Mouse (Mus musculus) midbrain, embryonic 10.5 days (tissue): ENCODE results near the gene Asb2. TPM values are rescaled to one million over a fixed set of nuclear protein-coding genes. Genes with fewer than 3 reads are reported as not detected.
A peak's percentile ranks its signal among the peaks of the same experiment; 100 is the strongest.

Experiments
- DNase-seq: peaks from one replicate; pipeline ENCODE4 v3.0.0-alpha.2; 2017; ENCODE audit warnings: low spot score
- H3K27ac ChIP-seq: fragments of 300-500 bp; sonication (generic); replicated peaks from 2 replicates; pipeline ENCODE4 v1.5.1; 2016; ENCODE audit warnings: mild to moderate bottlenecking
- H3K27me3 ChIP-seq: fragments of 300-500 bp; sonication (generic); 2 replicates; pipeline ENCODE4 v1.6.1; 2016; ENCODE audit warnings: low read depth, mild to moderate bottlenecking; ENCODE audit not compliant: poor library complexity, severe bottlenecking
- H3K36me3 ChIP-seq: fragments of 300-500 bp; sonication (generic); 2 replicates; pipeline ENCODE4 v1.6.1; 2016; ENCODE audit warnings: mild to moderate bottlenecking, moderate library complexity
- H3K4me1 ChIP-seq: fragments of 300-500 bp; sonication (generic); 2 replicates; pipeline ENCODE4 v1.6.1; 2016
- H3K4me3 ChIP-seq: fragments of 300-500 bp; sonication (generic); 2 replicates; pipeline ENCODE4 v1.5.1; 2016; ENCODE audit warnings: mild to moderate bottlenecking, moderate library complexity
- H3K9me3 ChIP-seq: fragments of 300-500 bp; sonication (generic); replicated peaks from 2 replicates; pipeline ENCODE4 v1.6.1; 2016; ENCODE audit warnings: mild to moderate bottlenecking
- WGBS: fragments of 180-500 bp; shearing (Covaris S2); methylation state at CpG from one replicate; pipeline ENCODE4 v1.1.7; 2016; 5-methylcytosine and 5-hydroxymethylcytosine counted together
- polyA plus RNA-seq: library from polyadenylated mRNA; unstranded; fragments of >200 nt; fragmentation: Nextera tagmentation; extraction: Ambion mirVana; gene quantifications from 2 replicates; pipeline ENCODE4 v1.2.1, GENCODE M21; 2016

Gene Asb2
- polyA plus RNA-seq, 1 experiment from 2014 or later, result 0.53 TPM

GRCm38 (mm10) chr12:103356415-103356748 lies 581 bp upstream of the Asb2 start:
- Histone ChIP-seq H3K9me3 (peaks cover 6% of the 10 kb centered on the region; the same call in 1 of the 2 replicates), H3K4me1 (peaks cover 24% of the 10 kb centered on the region), H3K36me3 (no peaks in the 10 kb centered on the region), H3K27ac (no peak overlapping the region), H3K27me3 (no peaks in the 10 kb centered on the region), H3K4me3 (no peak overlapping the region)
- DNase-seq, result no peak
- 96% methylated on average over 4 of the region's 4 CpGs for WGBS

GRCm38 (mm10) chr12:103353538-103353937 lies 2.3 kb downstream of the Asb2 start:
- Histone ChIP-seq H3K4me1 (peaks cover 14% of the 10 kb centered on the region), H3K27me3 (no peaks in the 10 kb centered on the region), H3K36me3 (no peaks in the 10 kb centered on the region), H3K27ac (peak overlapping the region; percentile 64), H3K4me3 (no peak overlapping the region), H3K9me3 (peaks cover 8% of the 10 kb centered on the region; the same call in 1 of the 2 replicates)
- 24% methylated on average over 5 of the region's 5 CpGs for WGBS
- peak; percentile 51 for DNase-seq

DNA sequence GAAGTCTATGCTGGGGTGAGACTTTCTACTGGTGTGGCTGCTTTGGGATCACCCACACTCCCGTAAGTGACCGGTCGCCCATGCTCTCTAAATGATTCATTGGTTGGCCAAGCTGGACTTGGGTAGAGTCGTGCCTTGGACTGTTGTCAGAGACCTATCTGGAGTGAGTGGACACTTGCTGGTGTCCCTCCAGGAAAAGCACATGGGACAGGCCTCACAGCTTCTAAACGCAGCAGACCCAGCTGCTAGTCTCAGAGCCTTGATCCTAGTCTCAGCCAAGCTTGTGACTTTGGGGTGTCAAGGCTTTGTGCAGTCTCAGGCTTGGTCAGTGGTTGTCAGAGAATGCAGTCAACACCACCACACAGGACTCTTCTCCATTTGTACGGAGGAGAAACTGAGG lies 3.1 kb downstream of the Asb2 start:
- DNase-seq, result no peak
- Histone ChIP-seq H3K36me3 (no peaks in the 10 kb centered on the region), H3K4me1 (peaks cover 10% of the 10 kb centered on the region), H3K27me3 (peaks cover 6% of the 10 kb centered on the region; the same call in 1 of the 2 replicates), H3K4me3 (no peak overlapping the region), H3K27ac (0 out of 2 replicates have a peak overlapping the region, but pooled peaks have one; percentile 64), H3K9me3 (peaks cover 8% of the 10 kb centered on the region; the same call in 1 of the 2 replicates)
- 90% methylated on average over 6 of the region's 6 CpGs for WGBS

- H3K27me3 ChIP-seq, result peaks cover 10% of the 10 kb centered on the region; the same call in 1 of the 2 replicates
- no peak overlapping the region for H3K27ac ChIP-seq
- H3K9me3 ChIP-seq, result peaks cover 8% of the 10 kb centered on the region; the same call in 1 of the 2 replicates
- no peaks in the 10 kb centered on the region for H3K36me3 ChIP-seq
- DNase-seq, result peak; percentile 78
- H3K4me3 ChIP-seq, result no peak overlapping the region
- WGBS, result 10% methylated on average over 3 of the region's 3 CpGs
- peaks cover 10% of the 10 kb centered on the region for H3K4me1 ChIP-seq
Measured at GRCm38 (mm10) chr12:103348506-103348905, 7.3 kb downstream of the Asb2 start.

DNA sequence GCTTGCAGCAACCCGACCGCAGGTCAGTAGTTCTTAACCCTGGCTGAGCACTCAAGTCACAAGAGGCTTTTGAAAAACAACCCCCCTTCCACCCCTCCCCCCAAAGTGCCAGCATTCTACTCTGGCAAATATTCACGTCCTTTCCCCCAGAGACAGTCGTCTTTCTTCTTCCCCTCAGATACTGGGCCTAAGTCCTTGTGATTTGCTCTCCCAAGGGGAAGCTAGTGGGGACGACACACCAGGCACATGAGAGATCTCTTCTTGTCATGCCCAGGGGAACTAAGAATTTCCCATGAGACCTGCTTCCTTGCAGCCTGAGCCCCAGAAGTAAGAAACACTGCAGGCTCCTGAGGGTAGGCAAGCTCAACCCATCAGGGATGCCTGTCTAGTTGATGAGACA lies 8.4 kb downstream of the Asb2 start:
- H3K36me3 ChIP-seq, result no peaks in the 10 kb centered on the region
- no peak for DNase-seq
- peaks cover 7% of the 10 kb centered on the region for H3K4me1 ChIP-seq
- WGBS, result 57% methylated on average over 5 of the region's 5 CpGs
- H3K9me3 ChIP-seq, result peaks cover 8% of the 10 kb centered on the region; the same call in 1 of the 2 replicates
- 0 out of 2 replicates have a peak overlapping the region, but pooled peaks have one; percentile 23 for H3K27ac ChIP-seq
- no peak overlapping the region for H3K4me3 ChIP-seq
- H3K27me3 ChIP-seq, result peaks cover 12% of the 10 kb centered on the region; the same call in 1 of the 2 replicates

GRCm38 (mm10) chr12:103346945-103347344 lies 8.9 kb downstream of the Asb2 start:
- DNase-seq, result no peak
- 0 out of 2 replicates have a peak overlapping the region, but pooled peaks have one; percentile 38 for H3K27ac ChIP-seq
- peaks cover 8% of the 10 kb centered on the region; the same call in 1 of the 2 replicates for H3K9me3 ChIP-seq
- no peak overlapping the region for H3K4me3 ChIP-seq
- WGBS, result 90% methylated on average over 8 of the region's 8 CpGs
- peaks cover 7% of the 10 kb centered on the region for H3K4me1 ChIP-seq
- H3K36me3 ChIP-seq, result no peaks in the 10 kb centered on the region
- H3K27me3 ChIP-seq, result peaks cover 12% of the 10 kb centered on the region; the same call in 1 of the 2 replicates

- peaks cover 12% of the 10 kb centered on the region; the same call in 1 of the 2 replicates for H3K27me3 ChIP-seq
- H3K4me1 ChIP-seq, result peaks cover 7% of the 10 kb centered on the region
- H3K9me3 ChIP-seq, result no peaks in the 10 kb centered on the region
- H3K4me3 ChIP-seq, result no peak overlapping the region
- DNase-seq, result no peak
- H3K27ac ChIP-seq, result no peak overlapping the region
- no peaks in the 10 kb centered on the region for H3K36me3 ChIP-seq
- 90% methylated on average over 7 of the region's 7 CpGs for WGBS
Measured at GRCm38 (mm10) chr12:103344934-103345333, 10.9 kb downstream of the Asb2 start.

DNA sequence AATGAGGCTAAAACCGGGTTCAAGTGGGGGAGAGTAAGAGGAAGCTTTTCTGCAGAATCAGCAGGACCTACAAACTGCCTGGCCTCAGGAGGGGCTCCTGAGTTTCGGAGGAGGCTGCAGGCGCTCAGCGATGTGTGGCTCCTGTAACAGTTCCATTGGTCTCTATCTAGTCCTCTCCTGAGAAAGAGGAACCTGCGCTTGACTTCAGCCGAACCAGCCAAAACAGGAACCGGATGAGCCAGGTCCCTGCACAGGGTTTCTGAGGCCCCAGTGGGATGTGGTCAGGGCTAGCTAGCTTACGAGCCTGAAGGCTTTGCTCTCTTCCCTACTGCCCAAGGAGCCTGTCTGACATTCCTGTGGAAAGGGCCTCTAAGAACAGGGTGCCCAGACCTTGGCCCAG lies 12.3 kb downstream of the Asb2 start:
- Histone ChIP-seq H3K4me1 (peaks cover 8% of the 10 kb centered on the region), H3K4me3 (no peak overlapping the region), H3K27ac (no peak overlapping the region), H3K36me3 (no peaks in the 10 kb centered on the region), H3K27me3 (peaks cover 12% of the 10 kb centered on the region; the same call in 1 of the 2 replicates), H3K9me3 (no peaks in the 10 kb centered on the region)
- DNase-seq, result no peak
- 79% methylated on average over 8 of the region's 8 CpGs for WGBS

DNA sequence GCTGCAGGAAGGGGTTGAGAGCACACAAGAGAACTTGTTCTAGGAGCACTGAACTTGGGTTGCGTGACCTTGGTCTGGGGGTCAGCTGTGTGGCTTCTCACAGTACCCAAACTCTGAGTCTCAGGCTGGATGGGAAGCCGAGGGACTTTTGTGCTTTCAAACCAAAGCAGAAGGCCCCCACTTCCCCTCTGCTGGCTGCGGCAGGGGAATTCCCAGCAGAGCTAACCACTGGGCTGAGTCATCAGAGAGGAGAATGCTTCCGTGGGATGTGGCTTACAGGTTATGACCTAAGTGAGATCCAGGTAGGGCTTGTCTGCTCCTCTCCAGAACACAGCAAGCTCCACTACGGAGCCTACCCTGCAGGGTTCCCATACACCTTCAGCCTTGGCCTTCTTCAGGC lies 14.6 kb downstream of the Asb2 start:
- H3K27me3 ChIP-seq, result peaks cover 4% of the 10 kb centered on the region; the same call in 1 of the 2 replicates
- no peaks in the 10 kb centered on the region for H3K36me3 ChIP-seq
- H3K4me1 ChIP-seq, result peaks cover 23% of the 10 kb centered on the region
- 91% methylated on average over 5 of the region's 5 CpGs for WGBS
- DNase-seq, result no peak
- H3K4me3 ChIP-seq, result no peak overlapping the region
- no peaks in the 10 kb centered on the region for H3K9me3 ChIP-seq
- no peak overlapping the region for H3K27ac ChIP-seq

GRCm38 (mm10) chr12:103338162-103338798 lies 17.5 kb downstream of the Asb2 start:
- DNase-seq, result no peak
- H3K27me3 ChIP-seq, result peaks cover 15% of the 10 kb centered on the region
- peaks cover 30% of the 10 kb centered on the region for H3K4me1 ChIP-seq
- WGBS, result 85% methylated on average over 14 of the region's 14 CpGs
- no peaks in the 10 kb centered on the region for H3K36me3 ChIP-seq
- H3K9me3 ChIP-seq, result no peaks in the 10 kb centered on the region
- H3K27ac ChIP-seq, result no peak overlapping the region
- no peak overlapping the region for H3K4me3 ChIP-seq

DNA sequence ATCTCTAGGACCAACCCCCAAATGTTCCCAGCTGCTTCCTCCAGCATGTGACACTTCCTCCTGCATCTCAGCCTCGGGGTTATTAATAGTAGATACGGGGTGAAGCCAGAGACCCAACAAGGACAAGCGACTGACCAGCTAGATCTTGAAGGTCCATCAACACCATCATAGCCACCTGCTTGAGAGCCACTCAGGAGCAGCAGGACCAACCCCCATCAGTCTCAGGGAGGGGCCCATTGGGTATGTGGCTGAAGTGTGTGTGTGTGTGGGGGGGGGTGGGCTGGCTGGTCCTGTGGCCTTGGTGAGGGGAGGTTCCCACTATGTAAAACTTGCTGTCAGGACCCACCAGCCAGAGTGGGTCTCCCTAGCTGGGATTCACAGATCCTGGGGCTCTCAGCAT lies 19.0 kb downstream of the Asb2 start:
- no peak overlapping the region for H3K4me3 ChIP-seq
- WGBS, result 88% methylated on average over 3 of the region's 3 CpGs
- no peaks in the 10 kb centered on the region for H3K9me3 ChIP-seq
- DNase-seq, result no peak
- H3K27ac ChIP-seq, result no peak overlapping the region
- H3K36me3 ChIP-seq, result no peaks in the 10 kb centered on the region
- H3K4me1 ChIP-seq, result peaks cover 30% of the 10 kb centered on the region
- H3K27me3 ChIP-seq, result peaks cover 21% of the 10 kb centered on the region

DNA sequence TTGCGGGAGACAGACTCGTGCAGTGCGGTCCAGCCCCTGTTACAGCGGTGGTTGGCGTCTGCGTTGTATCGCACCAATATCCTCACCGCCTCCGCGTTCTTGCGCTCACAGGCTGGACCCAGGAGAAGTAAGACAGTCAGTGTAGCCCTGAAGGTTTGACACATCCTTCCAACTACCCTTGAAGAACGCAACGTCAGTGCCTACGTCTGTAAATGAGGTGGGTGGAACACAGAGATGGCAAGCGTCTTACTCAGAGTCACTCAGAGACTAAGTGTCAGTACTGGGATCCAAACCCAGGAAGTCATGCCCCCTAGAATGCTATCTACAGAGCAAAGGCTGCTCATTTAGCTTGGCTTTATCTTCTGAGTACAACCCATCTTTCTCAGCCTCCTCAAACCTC lies 22.4 kb downstream of the Asb2 start:
- H3K36me3 ChIP-seq, result no peaks in the 10 kb centered on the region
- DNase-seq, result no peak
- H3K27ac ChIP-seq, result no peak overlapping the region
- H3K4me1 ChIP-seq, result peaks cover 44% of the 10 kb centered on the region
- WGBS, result 95% methylated on average over 15 of the region's 15 CpGs
- H3K9me3 ChIP-seq, result no peaks in the 10 kb centered on the region
- no peak overlapping the region for H3K4me3 ChIP-seq
- H3K27me3 ChIP-seq, result peaks cover 49% of the 10 kb centered on the region

- 82% methylated on average over 2 of the region's 2 CpGs for WGBS
- Histone ChIP-seq H3K4me1 (peaks cover 41% of the 10 kb centered on the region), H3K4me3 (no peak overlapping the region), H3K36me3 (no peaks in the 10 kb centered on the region), H3K9me3 (no peaks in the 10 kb centered on the region), H3K27ac (no peak overlapping the region), H3K27me3 (peaks cover 54% of the 10 kb centered on the region)
- no peak for DNase-seq
Measured at GRCm38 (mm10) chr12:103332879-103333278, 22.9 kb downstream of the Asb2 start.
